Mouse (Mus musculus): Measurements from ENCODE around the gene Rpgrip1l.

Rpgrip1l gene

DNA sequence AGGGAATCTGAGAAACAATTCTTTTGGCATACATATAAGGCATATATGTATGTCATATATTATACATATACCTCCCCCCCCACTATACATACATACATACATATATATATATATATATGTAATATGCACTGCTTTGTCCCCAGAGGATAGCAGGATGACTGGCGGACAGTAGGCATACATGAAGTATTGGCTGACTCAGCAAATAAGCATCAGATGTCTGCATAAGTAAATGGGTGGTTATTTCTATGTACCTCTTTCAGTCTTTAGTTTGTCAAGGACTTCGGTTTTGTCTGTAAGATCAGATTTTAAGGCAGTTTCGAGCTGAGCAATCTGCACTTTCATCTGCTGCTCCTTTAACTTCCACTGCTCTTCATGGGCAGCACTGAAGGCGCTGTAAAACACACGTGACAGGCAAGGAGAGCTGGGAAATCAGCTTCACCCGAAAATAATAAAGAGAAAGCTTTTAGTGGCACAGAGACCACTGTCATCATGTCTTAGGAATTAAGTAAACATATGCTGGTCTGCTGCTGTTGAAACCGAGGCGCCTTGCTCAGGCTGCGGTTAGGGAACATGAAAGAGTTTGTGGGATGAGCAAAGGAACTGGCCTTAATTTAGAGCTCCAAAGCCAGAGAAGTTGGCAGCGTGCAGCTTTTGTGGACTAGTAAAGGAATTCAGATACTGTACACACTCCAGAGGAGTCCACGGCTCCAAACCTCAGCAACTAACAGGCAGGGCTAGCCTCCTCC, 32.4 kb downstream of the Rpgrip1l start:
- intact Hi-C loops (cut with DNase I) = no loop called here

DNA sequence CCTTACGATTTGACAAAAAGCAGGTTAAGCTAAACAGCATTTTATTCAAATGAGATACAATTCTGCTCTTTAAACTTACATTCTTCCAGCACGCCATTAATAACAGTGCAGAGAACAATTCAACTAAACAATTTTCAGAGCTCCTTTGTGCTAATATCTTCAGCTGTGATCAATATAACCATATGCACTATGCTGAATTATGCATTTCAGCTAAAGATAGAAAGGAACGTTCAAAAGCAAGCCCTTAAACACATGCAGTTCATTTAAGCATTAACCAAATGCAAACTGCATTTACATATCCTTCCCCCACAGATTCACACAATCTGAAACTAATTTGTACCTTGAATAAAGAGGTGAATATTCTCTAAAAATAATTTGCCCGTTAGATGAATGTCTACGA, 35.0 kb downstream of the Rpgrip1l start:
- intact Hi-C loops (cut with DNase I) = no loop called here

DNA sequence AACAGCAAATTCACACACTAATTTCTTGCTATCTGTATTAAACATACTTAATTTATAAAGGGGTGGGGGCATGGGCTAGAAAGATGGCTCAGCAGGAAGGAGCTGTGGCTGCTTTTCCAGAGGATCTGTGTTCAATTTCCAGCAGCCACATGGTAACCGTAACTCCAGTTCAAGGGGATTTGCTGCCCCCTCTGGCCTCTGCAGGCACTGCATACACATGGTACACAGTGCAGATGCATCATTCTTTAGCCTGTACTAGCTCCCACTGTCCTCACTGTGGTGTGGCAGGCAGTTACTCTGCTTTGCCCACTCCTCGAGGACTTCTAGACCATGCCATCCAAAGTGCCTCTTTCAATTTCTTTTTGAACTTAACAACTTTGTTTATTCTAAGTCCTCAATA, 36.7 kb downstream of the Rpgrip1l start:
- intact Hi-C loops (cut with DNase I) = no loop called here

DNA sequence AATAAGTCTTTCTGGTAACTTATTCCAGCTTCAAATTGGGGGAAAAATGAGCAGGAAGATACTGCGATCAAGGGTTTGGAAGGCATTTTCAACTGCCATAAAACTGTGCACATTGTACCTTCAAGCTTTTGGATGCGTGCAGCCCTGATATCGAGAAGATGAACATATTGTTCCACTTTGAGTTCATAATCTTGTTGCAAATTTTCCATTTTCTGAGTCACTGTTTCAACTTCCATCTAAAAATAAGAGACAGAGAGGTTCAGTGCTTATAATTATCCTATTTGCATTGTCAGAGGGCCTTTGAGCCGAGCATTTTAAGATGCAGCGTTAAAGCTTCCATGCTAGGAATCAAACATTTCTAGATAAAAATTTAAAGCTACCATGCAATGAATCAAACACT, 39.6 kb downstream of the Rpgrip1l start:
- intact Hi-C loops (cut with DNase I) = no loop called here

DNA sequence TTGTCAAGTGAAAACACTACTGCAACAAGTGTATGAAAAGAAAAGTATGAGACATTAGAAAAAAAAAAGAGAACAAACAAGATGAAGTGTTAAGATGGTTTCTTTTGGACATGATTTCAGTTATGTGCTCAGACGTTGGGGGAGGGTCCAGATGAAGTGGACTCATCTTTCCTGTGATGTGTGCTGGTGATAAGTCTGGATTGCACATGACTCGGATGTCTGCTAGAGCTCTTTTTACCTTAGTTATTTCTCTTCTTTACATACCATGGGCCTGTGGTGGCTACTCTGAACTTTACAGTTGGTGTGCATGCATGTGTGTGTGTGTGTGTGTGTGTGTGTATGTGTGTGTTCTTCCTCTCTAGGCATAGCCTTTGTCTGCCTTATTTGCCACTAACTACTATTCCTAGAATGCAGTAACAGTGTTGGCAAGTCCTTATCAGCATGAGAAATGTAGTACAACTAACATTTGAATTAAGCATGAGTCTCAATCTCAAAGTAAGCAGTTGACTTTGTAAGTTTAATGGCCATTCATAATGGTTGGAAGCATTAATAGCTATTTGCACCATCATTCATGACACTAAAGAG, 43.6 kb downstream of the Rpgrip1l start:
- intact Hi-C loops (cut with DNase I) = no loop called here

DNA sequence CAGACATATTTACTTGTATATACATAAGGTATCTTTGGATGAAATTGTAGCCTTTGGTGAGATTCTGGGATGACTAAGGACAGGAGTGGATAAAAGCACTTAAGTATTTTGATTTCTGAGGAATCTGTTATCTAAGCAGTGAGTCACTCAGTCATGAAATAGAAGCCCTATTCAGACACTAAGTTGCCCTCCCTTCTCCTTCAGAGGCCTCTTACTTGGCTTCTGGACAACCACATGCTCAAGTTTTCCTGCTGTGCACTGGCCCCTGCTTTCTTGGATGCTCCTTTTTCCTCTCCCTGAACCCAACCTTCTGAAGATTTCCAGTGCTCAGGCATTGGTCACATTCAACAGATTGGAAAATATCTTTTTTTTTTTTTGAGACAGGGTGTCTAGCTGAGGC, 48.5 kb downstream of the Rpgrip1l start:
- intact Hi-C loops (cut with DNase I) = no loop called here

DNA sequence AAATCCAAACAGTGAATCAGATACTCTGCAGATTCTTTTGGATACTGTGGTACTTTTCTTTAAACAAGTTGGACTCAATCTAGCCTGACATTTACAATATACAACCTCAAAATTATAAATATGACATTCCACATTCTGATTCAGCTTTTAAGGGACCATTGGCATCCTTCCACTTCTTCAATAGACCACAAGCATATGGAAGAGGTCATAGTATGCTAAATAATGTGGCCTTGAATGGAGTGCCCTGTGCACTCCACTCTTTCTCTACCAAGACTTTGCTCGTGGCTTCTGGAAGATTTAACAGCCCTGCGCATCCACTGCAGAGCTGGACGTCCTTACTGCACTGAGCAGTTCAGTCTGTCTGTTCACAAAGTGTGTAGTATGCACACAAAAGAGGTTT, 49.1 kb downstream of the Rpgrip1l start:
- intact Hi-C loops (cut with DNase I) = no loop called here

DNA sequence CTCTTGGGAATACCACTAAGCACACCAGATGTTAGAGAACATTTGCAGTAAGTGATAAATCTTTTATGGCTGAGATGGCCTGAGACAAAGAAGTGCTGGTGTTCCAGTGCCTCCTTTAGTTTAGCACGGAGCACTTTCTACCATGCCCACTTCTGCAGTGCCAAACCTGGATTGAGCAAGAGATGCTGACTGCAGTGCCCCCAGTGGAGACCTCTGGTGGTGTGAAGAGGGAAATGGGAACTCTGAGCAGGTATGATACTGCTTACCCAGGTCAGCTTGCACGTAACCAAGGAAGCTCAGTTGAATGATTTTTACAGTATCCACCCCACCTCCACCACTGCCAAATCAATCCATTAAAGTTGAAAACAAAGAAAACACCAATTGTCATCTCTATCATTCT, 51.5 kb downstream of the Rpgrip1l start:
- intact Hi-C loops (cut with DNase I) = no loop called here

DNA sequence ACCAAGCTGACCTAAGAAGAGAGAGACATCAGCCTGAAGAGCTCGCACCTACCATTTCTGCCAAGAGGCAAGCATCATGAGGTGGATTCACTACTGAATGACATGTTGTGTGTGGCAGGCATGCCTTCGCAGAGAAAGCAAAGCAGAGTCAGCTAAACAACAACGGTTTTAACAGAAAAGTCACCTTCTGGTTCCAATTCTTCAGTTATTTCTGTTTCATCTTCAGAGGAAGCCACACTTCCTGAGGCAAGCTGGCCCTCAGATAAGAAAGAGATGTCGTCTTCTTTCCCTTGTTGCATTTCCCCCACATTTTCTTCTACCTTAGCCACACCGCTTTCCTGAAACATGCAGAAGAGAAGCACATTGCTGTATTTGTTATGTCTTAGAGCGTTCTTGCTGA, 62.1 kb downstream of the Rpgrip1l start:
- intact Hi-C loops (cut with DNase I) = no loop called here

DNA sequence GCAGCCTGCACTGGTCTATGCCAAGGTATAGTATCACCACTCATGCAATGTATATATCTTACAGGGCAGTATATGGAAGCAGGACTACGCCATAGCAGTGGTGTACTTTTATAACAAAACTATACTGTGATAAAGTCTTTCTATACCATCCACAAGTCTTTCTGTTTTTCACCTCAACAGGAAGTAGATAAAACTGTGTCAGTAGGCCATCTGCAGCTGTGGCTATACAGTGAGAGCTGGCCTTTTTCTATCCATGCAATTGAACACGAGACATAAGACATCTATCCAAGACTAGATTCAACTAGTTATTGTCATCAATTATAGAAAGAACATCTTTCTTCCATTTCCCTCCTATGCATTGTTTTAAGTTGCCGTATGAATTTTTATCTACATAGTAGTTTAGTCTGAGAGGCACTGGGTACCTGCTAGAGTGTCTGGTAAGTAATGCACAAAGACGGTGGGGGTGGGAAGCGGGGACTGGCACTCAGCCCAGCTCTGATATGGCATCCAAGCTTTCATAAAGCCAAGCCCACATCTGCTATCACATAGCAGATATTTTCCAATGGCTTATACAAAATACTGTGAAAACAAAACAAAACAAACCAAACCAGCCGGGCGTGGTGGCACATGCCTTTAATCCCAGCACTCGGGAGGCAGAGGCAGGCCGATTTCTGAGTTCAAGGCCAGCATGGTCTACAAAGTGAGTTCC, 63.1 kb downstream of the Rpgrip1l start:
- intact Hi-C loops (cut with DNase I) = no loop called here

DNA sequence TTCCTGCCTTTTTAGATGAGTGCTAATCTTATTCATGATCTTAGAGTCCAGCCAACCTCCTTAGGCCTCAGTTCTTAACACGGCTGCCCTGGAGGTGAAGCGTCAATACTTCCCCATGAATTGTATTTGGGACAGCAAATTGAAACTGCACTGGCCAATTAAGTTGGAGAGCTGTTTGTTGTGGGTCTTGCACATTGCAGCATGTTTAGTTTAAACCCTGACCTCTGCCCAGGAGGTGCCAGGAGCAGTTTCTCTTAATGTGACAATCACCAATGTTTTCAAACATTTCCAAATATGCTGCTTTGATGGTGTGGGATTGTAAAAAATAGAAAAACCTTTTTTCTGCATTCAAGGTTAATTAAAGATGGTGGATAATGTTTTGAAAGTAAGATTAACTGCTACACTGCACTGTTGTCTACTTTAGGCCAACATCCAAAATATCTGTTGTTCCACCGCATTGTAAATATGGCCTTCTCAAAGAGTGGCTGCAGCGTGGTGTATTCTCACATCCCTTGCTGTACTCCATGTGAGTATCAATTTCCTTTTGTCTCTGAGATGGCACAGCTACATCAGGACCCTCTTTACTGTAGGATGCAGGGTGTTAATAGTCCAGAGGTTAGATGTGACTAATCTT, 67.1 kb downstream of the Rpgrip1l start:
- intact Hi-C loops (cut with DNase I) = no loop called here

DNA sequence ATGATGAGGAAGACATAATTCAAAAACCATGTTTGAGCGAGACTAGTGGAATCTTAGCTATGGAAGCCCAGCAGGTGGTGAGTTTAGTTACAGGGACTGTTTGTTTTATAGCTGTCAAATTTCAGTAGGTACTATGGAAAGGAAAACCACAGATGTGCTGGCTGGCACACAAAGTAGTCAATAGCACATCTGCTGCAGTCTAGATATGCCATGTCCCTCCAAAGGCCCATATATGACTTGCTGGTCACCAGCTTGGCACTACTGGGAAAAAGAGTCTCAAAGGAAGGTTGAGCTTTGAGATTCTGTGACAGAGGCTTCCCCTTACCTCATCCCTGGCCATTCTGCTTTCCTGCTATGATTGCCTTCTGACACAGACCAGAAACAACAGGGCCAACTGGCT, 70.3 kb downstream of the Rpgrip1l start:
- intact Hi-C loops (cut with DNase I) = no loop called here

DNA sequence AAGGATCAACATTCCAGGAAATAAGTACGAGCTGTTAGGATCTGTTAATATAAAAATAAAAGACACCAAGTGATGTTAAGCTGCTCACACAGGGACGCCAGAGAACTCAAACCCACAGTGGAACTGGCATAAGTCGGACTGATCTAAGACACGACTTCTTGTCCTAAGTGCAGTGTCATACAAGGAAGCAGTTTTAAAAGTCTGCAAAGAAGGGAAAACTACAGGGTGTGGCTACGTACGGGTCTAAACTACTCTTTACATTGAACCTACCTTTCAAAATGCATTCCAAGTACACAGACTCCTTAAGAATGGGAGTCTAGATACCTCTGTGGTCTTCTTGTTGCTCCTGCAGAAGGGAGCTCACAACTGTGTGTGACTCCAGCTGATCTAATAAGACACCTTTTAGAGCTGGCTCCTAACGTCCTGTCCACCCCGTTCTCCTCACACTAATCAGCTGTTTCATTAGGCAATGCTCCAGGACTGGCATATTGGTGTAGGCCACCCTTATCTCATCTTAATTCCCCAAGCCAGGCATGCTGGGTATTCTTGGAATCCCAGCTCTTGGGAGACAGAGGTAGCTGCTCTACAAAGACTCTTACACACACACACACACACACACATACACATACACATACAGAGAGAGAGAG, 71.1 kb downstream of the Rpgrip1l start:
- intact Hi-C loops (cut with DNase I) = no loop called here

DNA sequence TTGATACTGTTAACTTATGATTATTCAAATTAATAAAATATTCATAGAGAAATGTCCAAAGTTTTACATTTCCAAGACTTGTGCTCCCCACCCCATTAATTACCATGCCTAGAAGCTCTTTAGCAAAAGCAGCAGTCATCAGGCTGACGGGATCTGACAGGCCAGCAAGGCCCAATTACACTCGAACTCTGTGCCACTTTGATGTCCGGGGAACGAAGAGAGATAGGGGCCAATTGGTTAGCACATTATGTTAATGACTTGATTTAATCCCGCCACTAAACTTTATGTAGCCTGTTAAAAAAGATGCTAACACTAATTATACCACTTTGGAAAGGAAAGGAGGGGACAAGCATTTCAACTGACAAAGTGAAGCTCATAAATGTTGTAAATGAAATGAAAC, 71.7 kb downstream of the Rpgrip1l start:
- intact Hi-C loops (cut with DNase I) = no loop called here

DNA sequence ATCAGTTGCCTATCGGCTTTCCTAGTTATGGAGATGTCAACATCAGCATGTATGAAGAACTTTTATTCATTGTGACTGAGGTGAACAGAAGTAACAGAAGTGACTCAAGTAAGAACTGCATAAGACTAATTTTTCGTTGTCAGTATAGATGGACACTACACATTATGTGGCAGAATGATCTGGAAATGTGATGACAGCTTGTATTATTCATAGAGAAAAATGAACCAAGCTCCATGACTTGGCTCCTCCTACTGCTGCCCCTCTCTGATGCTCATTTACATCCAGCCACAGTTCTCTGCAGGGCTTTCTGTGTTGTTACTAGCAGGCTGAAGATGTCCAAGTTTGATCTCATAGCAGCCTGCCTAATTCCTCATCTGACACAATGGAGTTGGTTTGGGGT, 75.9 kb downstream of the Rpgrip1l start:
- intact Hi-C loops (cut with DNase I) = no loop called here

DNA sequence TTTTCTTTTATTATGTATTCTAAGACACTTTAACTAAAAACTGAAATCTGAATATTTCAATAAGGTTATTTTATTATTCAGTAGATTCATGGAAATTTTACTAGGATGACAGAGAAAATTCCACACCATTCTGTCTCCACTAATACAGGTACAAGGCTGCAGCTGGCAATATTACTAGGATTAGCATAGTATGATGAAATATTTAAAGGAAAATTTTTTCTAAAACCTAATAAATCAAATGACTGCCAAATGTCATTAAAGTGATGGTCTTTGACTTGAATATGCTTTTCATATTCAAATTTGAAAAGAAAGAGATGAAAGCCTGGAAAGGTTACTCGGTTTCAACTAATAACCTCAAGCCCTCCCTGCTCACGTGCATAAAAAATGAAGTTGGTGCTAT, 79.0 kb downstream of the Rpgrip1l start:
- intact Hi-C loops (cut with DNase I) = no loop called here

DNA sequence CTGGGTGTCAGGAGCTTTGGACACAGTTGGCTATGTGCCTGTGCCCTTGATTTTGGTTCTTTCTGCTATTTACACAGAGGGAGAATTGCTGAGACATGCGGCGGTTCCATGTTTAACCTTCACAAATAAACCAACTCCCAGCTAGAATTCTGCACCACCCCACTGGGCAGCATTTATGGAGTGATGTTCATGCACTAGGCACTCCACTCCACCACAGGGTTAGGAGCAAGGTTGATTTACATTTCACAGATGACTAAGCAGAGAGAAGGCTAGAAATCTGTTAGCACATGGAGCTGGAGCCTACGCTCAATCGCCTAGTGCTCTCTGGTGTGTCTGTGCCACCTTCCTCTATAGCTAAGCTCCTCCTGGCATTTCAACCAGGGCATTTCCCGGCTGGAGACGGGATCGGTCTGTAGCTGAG, 85.6 kb downstream of the Rpgrip1l start:
- intact Hi-C loops (cut with DNase I) = no loop called here

DNA sequence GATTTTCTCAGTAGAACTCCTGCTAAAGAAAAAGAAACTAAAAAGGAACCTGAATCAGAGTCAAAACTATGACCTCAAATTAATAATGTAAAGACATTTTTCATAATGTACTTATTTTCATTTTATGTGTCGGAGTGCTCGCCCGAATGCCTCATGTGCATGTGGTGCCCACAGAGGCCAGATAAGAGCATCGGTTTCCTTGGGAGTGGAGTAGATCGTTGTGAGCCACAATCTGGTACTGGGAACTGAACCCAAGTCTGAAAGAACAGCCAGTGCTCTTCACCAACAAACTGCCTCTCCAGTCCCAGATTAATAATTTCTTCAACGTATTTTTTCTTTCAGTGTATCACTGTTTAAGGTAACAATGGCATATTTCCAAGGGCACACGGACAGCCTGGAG, 88.8 kb downstream of the Rpgrip1l start:
- intact Hi-C loops (cut with DNase I) = no loop called here

DNA sequence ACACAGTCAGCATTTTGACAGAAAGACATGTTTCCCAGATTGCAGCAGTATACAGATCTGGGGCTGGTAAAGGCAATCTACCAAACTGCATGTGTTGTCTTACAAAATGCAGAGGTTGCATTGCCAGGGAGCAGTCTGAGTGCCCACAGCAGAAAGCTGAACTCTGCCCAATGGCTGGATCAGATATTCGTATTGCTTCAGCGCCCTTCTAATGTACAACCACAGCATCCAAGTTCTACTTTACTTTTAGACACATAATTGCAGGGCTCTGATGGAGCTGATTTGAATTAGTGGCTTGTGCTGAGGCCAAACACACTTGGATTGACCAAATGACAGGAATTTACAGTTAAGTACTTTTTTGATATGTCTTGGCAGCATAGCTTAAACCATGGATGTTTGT, 91.2 kb downstream of the Rpgrip1l start:
- intact Hi-C loops (cut with DNase I) = no loop called here

DNA sequence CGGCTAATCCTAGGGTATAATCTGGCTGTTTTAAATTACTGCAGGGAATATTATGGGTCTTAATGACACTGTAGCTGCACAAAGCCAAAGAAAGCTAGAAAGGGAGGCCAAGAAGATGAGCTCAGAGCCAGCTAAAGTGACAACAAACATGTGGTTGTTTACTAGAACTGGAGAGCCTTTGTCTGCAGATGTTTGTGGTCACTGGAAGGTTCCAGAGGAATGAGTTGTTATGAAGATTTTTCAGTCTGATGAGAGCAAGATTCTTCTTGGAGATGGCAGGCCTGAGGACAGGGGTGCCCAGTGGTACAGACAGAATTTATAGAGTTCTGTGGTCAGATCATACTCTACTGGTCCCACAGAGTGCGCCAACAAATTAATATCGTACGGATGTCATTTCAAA, 94.8 kb downstream of the Rpgrip1l start:
- intact Hi-C loops (cut with DNase I) = no loop called here

DNA sequence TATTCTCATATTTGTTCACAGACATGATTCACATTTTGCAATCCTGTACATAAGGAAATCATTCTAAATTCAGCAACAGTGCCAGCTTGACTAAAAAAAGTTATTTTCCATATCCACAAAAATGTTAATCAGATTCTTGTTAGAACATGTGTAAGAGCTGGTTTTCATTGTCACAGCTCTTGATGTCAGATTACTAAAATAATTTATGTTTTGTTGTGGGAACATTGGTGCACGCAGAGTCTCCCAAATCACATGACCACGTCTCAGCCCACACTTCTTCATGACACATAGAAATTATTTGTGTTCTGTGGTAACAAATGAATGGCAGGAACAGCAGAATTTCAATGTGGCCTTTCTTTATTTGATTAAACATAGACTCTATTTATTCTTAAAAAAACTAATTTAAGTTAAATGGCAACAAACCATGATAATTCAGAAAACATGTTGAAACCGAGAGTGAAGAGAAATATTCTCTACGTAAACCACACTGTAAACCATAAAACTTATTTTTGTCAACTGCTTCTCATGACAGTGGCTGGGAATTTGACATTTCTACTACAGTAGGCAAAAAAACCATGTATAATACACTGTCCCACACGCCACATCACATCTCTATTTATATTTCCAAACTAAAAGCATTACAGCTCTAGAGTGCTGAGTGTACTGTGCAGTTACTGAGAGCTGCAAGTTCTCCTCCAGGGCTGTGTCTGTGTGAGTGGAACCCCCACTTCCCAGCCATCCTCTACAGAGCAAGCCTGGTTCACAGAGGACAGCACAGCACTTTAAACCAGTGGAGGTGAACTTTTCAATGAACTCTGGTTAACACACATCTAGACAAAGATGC, 95.8 kb downstream of the Rpgrip1l start:
- intact Hi-C loops (cut with DNase I) = no loop called here

Measured in adrenal gland (tissue).